Mouse (Mus musculus) liver, embryonic 13.5 days (tissue): ENCODE data around the gene Rhbg. TPM values are rescaled to one million over a fixed set of nuclear protein-coding genes. Genes with fewer than 3 reads are reported as not detected.
"Not testable (repeated sequence)": the region's sequence is repeated elsewhere in the genome, so short reads cannot be mapped to it uniquely, and the experiment has no call there.

Experiments
- ATAC-seq: fragments of 200-750 bp; cut with Nextera tagmentation; 2 replicates; pipeline ENCODE4 v1.8.0; 2017; ENCODE audit warnings: low read depth, mild to moderate bottlenecking, moderate number of reproducible peaks, moderate library complexity
- DNase-seq: peaks from one replicate; pipeline ENCODE4 v3.0.0; 2022
- H3K27ac ChIP-seq: fragments of 300-500 bp; sonication (generic); 2 replicates; pipeline ENCODE4 v1.5.1; 2015; ENCODE audit warnings: moderate library complexity, mild to moderate bottlenecking, inconsistent platforms
- H3K27me3 ChIP-seq: fragments of 300-500 bp; sonication (generic); 2 replicates; pipeline ENCODE4 v1.6.1; 2015; ENCODE audit warnings: mild to moderate bottlenecking, inconsistent platforms
- H3K36me3 ChIP-seq: fragments of 300-500 bp; sonication (generic); 2 replicates; pipeline ENCODE4 v1.6.1; 2015; ENCODE audit warnings: mild to moderate bottlenecking, inconsistent platforms
- H3K4me1 ChIP-seq: fragments of 300-500 bp; sonication (generic); replicated peaks from 2 replicates; pipeline ENCODE4 v1.6.1; 2015; ENCODE audit warnings: inconsistent platforms
- H3K4me2 ChIP-seq: fragments of 300-500 bp; sonication (generic); 2 replicates; pipeline ENCODE4 v1.6.1; 2015; ENCODE audit warnings: inconsistent platforms, mild to moderate bottlenecking, moderate library complexity
- H3K4me3 ChIP-seq: fragments of 300-500 bp; sonication (generic); replicated peaks from 2 replicates; pipeline ENCODE4 v1.5.1; 2015; ENCODE audit warnings: mild to moderate bottlenecking, inconsistent platforms
- H3K9ac ChIP-seq: fragments of 300-500 bp; sonication (generic); 2 replicates; pipeline ENCODE4 v1.6.1; 2015; ENCODE audit warnings: mild to moderate bottlenecking, inconsistent platforms
- H3K9me3 ChIP-seq: fragments of 300-500 bp; sonication (generic); replicated peaks from 2 replicates; pipeline ENCODE4 v1.6.1; 2016; ENCODE audit warnings: inconsistent platforms
- WGBS: fragments of 180-500 bp; shearing (Covaris S2); methylation state at CpG from one replicate; pipeline ENCODE4 v1.1.7; 2015; ENCODE audit not compliant: insufficient replicate concordance; 5-methylcytosine and 5-hydroxymethylcytosine counted together
- polyA plus RNA-seq: library from polyadenylated mRNA; unstranded; fragments of >200 nt; fragmentation: Nextera tagmentation; extraction: Ambion mirVana; gene quantifications from 2 replicates; pipeline ENCODE4 v1.2.1, GENCODE M21; 2015

Gene Rhbg
- polyA plus RNA-seq, 1 experiment from 2014 or later = 15.4 TPM

DNA sequence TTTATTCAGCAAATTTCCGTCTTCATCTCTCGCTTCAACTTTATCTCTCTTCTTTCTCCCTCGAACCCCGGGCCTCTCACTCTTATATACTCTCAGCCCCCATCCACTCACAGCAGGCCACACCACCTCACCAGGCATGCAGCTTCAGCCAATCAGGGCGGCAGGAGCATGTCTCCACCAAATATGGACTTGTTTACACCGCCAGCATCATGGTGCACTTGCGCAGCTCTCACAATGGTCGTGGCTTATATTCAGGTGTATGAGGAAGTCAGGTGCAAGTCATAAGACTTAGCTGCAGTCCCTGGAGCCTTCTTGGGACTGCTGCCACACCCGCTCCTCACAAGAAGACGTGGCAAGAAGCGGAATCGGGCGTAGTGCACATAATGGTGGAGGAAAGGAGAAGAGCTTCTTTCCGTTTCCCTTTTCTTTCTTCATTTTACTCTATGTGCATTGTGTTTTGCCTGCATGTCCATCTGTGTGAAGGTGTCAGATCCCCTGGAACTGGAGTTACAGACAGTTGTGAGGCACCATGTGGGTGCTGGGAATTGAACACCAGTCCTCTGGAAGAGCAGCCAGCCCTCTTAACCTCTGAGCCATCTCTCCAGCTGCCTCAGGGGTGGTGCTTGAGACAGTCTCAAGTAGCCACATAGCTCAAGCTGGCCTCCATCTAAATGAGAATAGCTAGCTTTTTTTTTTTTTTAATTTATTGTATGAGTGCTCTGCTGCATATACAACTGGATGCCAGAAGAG, 30.5 kb upstream of the Rhbg start:
- DNase-seq, H3K4me1 ChIP-seq, H3K27me3 ChIP-seq, H3K9ac ChIP-seq, ATAC-seq, H3K4me3 ChIP-seq, H3K36me3 ChIP-seq, H3K9me3 ChIP-seq, H3K27ac ChIP-seq, H3K4me2 ChIP-seq: not testable (repeated sequence)
- 86% methylated on average over 14 of the region's 14 CpGs for WGBS

DNA sequence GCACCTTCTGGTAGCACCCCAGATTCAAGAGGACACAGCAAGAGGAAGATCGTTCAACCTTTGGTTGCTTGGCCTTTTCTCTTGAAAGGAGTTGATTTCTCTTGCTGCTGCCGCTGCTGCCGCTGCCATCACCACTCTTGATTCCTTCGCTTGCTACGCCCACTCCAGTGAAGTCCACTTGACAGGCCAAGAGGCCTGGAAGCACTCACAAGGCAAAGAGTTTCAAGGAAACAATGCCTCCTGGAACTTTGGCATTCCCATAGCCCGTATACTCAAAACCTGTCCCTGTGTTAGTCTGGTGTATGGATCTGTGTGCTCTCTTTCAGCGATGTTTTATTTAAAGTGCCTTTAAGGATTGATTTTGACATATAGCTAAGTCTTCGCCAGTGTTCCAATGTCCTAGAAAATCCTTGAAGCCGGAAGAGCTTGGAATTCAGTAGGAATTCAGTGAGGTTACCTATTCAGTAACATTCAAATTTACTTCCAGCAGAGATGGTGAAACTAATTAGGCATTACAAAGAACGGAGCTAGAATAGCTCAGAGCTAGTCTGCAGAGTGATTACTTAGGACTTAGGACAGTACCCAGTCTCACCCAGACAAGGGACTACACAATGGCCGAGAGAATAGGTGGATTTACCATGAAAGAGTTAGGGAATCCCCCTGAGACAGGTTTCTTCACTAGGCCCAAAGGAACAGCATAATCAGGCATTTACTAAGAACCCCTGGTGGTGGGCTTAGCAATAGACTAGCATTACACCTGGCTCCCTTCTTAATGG, 26.8 kb upstream of the Rhbg start:
- not testable (repeated sequence) for H3K9ac ChIP-seq, H3K4me1 ChIP-seq, H3K4me2 ChIP-seq, H3K27ac ChIP-seq, DNase-seq, H3K9me3 ChIP-seq, H3K27me3 ChIP-seq, H3K36me3 ChIP-seq, H3K4me3 ChIP-seq, ATAC-seq
- WGBS = 65% methylated on average over 11 of the region's 11 CpGs

DNA sequence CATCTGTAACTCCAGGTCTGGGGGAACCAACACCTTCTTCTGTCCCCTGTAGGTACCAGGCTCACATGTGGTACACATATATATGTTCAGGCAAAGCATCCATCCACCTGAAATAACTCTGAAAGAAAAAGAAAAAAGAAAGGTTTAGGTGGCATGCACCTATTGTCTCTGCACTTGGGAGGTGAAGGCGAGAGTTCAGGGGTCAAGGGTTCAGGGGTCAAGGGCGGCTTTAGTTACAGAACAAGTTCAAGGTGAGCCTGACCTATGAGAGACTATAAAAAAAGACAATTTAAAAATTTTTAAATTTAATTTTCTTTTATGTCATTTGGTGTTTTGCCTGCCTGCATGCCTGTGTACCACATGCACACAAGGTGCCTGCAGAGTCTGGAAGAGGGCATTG, 25.5 kb upstream of the Rhbg start:
- no peak overlapping the region for H3K4me2 ChIP-seq
- H3K9me3 ChIP-seq = no peaks in the 10 kb centered on the region
- H3K9ac ChIP-seq = no peak overlapping the region
- no peak for DNase-seq
- no peak for ATAC-seq
- H3K36me3 ChIP-seq = 0 out of 2 replicates have a peak, but pooled peaks cover under 1% of the 10 kb centered on the region
- no peaks in the 10 kb centered on the region for H3K4me1 ChIP-seq
- no peak overlapping the region for H3K27ac ChIP-seq
- no peak overlapping the region for H3K4me3 ChIP-seq
- WGBS = 74% methylated on average over 2 of the region's 2 CpGs
- H3K27me3 ChIP-seq = no peaks in the 10 kb centered on the region

DNA sequence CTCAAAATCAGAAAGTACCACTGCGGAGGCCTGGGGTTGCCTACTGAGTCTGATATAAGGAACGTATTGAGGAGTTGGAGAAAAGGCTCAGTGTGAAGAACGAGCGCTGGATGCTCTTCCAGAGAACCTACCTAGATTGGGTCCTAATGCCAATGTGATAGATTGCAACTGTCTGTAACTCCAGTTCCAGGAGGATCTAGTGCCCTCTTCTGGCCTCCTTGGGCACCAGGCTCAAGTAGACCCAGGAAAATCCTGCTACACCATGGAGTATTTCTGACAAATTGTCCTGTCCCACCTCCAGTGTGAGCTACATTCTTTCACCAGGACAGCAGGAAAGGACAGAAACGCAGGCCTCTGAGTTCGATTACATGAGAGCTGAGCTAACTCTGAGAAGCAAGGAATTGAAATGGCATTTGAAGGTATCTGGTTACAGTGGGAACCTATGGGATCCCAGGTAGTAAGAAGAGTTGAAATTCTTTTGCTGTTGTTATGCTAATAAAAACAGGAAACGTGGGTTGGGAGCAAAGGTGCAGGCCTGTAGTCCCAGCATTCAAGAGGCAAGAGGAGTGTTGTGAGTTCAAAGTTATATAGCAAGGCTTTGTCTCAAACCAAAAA, 22.1 kb upstream of the Rhbg start:
- DNase-seq (no peak), ATAC-seq (no peak)
- Histone ChIP-seq H3K4me2 (no peak overlapping the region), H3K4me3 (no peak overlapping the region), H3K9ac (no peak overlapping the region), H3K36me3 (no peaks in the 10 kb centered on the region), H3K27me3 (no peaks in the 10 kb centered on the region), H3K4me1 (no peaks in the 10 kb centered on the region), H3K27ac (no peak overlapping the region), H3K9me3 (no peaks in the 10 kb centered on the region)
- 33% methylated on average over 7 of the region's 7 CpGs for WGBS

DNA sequence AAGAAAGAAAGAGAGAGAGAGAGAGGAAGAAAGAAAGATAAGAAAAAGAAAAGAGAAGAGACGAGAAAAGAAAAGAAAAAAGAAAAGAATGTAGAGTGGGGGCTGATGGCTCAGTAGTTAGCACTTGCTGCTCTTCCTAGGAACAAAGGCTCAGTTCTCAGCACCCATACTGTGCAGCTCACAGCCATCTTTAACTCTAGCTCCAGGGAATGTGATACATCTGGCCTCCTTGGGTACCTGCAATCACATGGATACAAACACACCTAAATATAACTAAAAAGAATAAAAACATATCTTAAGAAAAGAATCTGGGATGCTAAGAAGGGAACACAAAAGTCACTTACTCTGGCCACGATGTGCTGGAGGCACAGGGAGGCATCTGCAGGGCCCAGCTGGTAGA, 21.6 kb upstream of the Rhbg start:
- no peak overlapping the region for H3K27ac ChIP-seq
- no peak for ATAC-seq

DNA sequence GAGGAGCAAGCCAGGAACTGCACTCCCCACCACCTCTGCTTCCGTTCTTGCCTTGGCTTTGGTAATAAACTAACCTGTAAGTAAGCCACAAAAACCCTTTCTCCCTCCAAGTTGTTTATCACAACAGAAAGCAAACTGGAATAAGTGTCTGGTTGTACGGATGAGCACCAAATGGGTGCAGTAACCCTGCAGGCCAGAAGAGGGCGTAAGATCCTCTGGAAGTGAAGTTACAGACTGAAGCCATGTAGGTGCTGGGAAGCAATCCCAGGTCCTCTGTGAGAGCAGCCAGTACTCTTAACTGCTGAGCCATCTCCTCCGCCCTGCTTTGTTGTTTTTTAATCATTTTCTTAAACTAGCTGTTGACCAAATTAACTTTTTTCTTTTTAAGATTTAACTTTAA, 19.5 kb upstream of the Rhbg start:
- Histone ChIP-seq H3K4me1 (no peaks in the 10 kb centered on the region), H3K36me3 (no peaks in the 10 kb centered on the region), H3K9me3 (no peaks in the 10 kb centered on the region), H3K27ac (no peak overlapping the region), H3K9ac (no peak overlapping the region), H3K4me2 (no peak overlapping the region), H3K4me3 (no peak overlapping the region), H3K27me3 (no peaks in the 10 kb centered on the region)
- no peak for DNase-seq
- ATAC-seq = no peak
- 73% methylated on average over 4 of the region's 4 CpGs for WGBS

More for the DNA sequence above, 21.6 kb upstream of the Rhbg start:
- Histone ChIP-seq H3K9me3 (no peaks in the 10 kb centered on the region), H3K27me3 (no peaks in the 10 kb centered on the region), H3K4me3 (no peak overlapping the region), H3K36me3 (no peaks in the 10 kb centered on the region), H3K4me2 (no peak overlapping the region), H3K4me1 (no peaks in the 10 kb centered on the region), H3K9ac (no peak overlapping the region)
- DNase-seq = no peak
- WGBS = 56% methylated on average over 2 of the region's 2 CpGs

DNA sequence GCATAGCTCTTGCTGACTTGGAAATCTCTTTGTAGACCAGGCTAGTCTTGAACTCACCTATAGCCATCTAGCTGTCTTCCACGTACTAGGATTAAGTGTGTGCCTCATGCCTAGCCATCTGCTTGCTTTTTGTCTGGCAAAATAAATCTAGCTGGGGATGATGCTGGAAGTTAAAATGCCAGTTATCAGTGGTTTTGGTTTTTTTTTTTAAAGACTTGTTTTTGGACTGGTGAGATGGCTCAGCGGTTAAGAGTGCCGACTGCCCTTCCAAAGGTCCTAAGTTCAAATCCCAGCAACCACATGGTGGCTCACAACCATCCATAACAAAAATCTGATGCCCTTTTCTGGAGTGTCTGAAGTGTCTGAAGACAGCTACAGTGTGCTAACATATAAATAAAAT, 17.4 kb upstream of the Rhbg start:
- Histone ChIP-seq H3K36me3 (no peaks in the 10 kb centered on the region), H3K9me3 (no peaks in the 10 kb centered on the region), H3K4me2 (no peak overlapping the region), H3K4me3 (no peak overlapping the region), H3K27me3 (no peaks in the 10 kb centered on the region), H3K4me1 (no peaks in the 10 kb centered on the region), H3K27ac (no peak overlapping the region), H3K9ac (no peak overlapping the region)
- WGBS = 74% methylated on average over 3 of the region's 3 CpGs
- ATAC-seq (no peak), DNase-seq (no peak)

DNA sequence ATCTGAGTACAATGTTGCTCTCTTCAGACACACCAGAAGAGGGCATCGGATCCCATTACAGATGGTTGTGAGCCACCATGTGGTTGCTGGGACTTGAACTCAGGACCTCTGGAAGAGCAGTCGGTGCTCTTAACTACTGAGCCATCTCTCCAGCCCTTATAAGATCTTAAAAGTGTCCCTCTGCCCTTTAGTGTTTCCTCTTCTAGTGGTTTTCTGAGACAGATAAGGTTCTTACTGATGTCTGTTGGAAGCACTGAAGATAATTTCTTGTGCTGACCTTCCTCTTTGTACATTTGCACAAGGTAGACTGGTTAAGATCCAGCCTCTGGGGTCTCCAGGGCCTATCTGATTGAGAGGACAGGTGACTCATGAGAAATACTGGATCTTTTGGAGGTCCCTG, 16.8 kb upstream of the Rhbg start:
- DNase-seq, H3K27ac ChIP-seq, H3K27me3 ChIP-seq, ATAC-seq, H3K9ac ChIP-seq, H3K9me3 ChIP-seq, H3K4me2 ChIP-seq, H3K36me3 ChIP-seq, H3K4me1 ChIP-seq, H3K4me3 ChIP-seq: not testable (repeated sequence)
- WGBS = 54% methylated on average over 2 of the region's 2 CpGs

DNA sequence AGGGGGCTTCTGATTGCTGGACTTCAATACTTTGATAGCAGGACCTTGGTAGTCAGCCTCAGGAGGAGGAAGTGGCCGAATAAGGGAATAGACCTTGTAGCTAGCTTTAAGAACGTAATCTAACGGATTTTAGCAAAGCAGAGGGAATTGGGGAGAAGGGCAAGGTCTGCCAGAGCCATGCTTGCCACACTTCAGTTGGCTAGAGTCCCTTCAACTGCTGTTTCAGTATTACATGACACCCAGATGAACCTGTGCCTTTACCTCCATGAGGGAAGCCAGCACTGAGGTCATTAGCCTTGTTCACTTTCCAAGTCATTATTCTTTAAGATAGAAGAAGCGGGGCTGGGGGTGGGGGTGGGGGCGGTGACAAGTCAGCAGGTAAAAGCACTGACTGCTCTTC, 14.5 kb upstream of the Rhbg start:
- H3K27ac ChIP-seq = no peak overlapping the region
- DNase-seq (no peak), ATAC-seq (no peak)
- WGBS = 75% methylated on average over 5 of the region's 5 CpGs
- no peak overlapping the region for H3K4me2 ChIP-seq
- H3K4me3 ChIP-seq = no peak overlapping the region
- no peaks in the 10 kb centered on the region for H3K27me3 ChIP-seq
- no peaks in the 10 kb centered on the region for H3K36me3 ChIP-seq
- H3K4me1 ChIP-seq = no peaks in the 10 kb centered on the region
- H3K9me3 ChIP-seq = no peaks in the 10 kb centered on the region
- H3K9ac ChIP-seq = no peak overlapping the region

DNA sequence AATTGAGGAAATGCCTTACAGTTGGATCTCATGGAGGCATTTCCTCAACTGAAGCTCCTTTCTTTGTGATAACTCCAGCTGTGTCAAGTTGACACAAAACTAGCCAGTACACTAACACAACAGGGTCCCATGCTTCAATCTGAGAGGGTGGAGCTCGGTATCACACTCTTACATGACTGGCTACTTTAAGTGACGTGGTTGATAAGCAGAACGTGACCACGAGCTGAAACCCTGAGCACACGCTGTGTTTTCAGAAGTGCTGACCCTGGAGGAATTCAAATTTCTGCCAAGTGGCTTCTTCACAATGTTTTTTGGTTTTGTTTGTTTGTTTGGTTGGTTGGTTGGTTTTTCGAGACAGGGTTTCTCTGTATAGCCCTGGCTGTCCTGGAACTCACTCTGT, 13.5 kb upstream of the Rhbg start:
- not testable (repeated sequence) for H3K9me3 ChIP-seq, H3K9ac ChIP-seq, DNase-seq, H3K4me3 ChIP-seq, H3K27me3 ChIP-seq, H3K4me2 ChIP-seq, H3K27ac ChIP-seq, H3K4me1 ChIP-seq, H3K36me3 ChIP-seq, ATAC-seq
- 32% methylated on average over 6 of the region's 6 CpGs for WGBS

DNA sequence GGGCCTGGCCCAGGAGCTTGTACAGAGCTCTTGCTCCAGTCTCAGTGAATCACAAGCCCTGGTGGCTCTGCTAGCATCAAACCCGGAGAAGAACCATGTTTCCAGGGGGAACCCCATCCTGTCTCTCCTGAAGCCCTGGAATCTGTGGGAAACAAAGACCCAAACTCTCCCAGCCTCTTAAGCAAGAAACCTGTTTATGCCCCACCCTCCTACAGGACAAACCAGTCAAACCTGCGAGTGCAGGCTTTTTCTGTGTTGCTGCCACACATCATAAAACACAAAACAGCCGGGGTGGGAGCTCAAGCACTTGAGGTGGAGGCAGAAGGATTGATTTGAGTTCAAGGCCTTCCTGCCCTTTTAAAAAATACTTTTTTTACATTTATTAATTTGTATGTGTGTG, 7.8 kb upstream of the Rhbg start:
- no peaks in the 10 kb centered on the region for H3K36me3 ChIP-seq
- H3K4me3 ChIP-seq = no peak overlapping the region
- no peak overlapping the region for H3K27ac ChIP-seq
- no peak overlapping the region for H3K4me2 ChIP-seq
- no peaks in the 10 kb centered on the region for H3K4me1 ChIP-seq
- WGBS = 63% methylated on average over 3 of the region's 3 CpGs
- ATAC-seq (no peak), DNase-seq (no peak)
- no peaks in the 10 kb centered on the region for H3K9me3 ChIP-seq
- H3K27me3 ChIP-seq = peaks cover 7% of the 10 kb centered on the region; the same call in 1 of the 2 replicates
- H3K9ac ChIP-seq = no peak overlapping the region
